Mouse (Mus musculus) heart, adult 10 weeks (tissue): Measurements from ENCODE around the gene Ptpn6. TPM values are rescaled to one million over a fixed set of nuclear protein-coding genes. Genes with fewer than 3 reads are reported as not detected.

ENCODE experiments used
- polyA plus RNA-seq: library from polyadenylated mRNA; stranded (reverse); fragments of 350-450 nt; fragmentation: Illumina TruSeq; extraction: RNeasy Lipid Tissue Mini Kit (QIAGEN cat#74804); gene quantifications from one replicate; pipeline ENCODE4 v1.2.3, GENCODE M21; 2014; ENCODE audit warnings: low read depth, low replicate concordance

Ptpn6 gene
- polyA plus RNA-seq, result 4.0 TPM

GRCm38 (mm10) chr6:124738511-124739023 is at the start of gene Ptpn6:
Gene Ptpn6, minus strand, starts transcription at chr6:124738714.

DNA sequence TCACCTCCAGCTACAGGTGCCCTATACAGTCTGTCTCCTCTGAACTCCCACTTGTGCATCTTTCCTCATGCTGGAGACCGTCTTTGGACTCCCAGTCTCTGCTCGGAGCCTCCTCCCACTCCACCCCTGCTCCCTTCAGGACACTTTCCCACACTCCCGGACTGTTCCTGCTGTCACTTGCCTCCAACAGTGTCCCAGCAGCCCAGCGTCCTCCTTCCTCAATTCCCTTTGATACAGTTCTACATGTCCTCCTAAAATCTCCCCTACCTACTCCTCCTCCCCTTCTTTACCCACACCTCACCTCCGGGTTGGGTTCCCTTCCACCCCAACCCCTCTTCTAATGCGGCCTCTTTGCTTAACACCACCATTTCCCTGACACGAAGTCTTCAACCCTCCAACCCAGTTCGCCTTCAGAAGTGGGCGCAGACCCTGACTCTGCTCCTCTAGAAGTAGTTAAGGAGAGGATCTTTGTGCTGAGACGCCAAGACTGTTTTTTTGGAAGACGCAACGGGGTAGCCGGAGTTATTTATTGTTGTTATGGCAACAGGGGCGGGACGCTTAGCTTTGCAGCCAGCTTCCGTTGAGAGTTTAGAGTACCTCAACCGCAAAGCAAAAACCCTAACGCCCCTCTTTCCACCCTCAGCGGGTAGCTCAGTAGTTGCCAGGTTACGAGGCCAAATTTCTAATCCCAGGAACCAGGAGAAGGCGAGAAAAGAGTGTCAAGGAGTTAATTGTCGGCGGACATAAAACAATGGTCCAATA is 40.9 kb upstream of the Ptpn6 start, which contains the start of gene Lrrc23:
Gene Lrrc23 (minus strand): TSS at position 506 of the 762 bp plus-strand sequence.

DNA sequence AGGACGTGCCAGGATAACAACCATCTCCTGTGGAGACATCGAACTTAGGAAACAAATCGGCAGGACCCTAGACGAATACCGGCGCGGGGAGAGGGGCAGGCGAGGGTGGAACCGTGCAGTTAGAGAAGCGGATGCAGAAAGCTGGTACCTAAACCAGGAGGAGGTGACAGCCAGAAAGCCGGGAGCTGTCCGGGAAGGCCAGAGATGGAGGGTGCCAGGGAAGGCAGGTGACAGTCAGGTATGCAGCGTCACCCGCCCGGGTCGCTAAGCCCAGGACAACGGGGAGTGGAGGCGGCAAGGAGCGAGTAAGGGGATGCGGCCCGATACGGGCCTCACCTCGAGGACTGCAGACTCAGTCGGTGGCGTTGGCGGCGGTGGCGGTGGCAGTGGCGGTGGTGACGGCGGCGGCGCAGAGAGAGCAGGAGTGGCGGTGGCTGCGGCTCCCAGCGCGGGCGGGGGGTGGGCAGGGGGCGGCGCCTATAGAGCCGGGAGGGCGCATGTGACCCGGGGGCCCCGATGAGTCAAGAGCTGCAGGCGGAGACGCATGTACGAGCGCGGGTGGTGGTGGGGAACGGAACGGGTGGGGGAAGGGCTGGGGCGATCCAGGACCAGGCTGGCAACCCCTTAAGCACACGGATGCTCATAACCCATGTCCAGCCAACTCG is 30.7 kb upstream of the Ptpn6 start, which contains the start of gene Eno2:
Gene Eno2 (minus strand): TSS at position 573 of the 665 bp plus-strand sequence.

GRCm38 (mm10) chr6:124755831-124756595 is 17.5 kb upstream of the Ptpn6 start, which contains the start of the genes Gm45234 and Atn1:
Gene Gm45234, minus strand, starts transcription at chr6:124756021.
Gene Atn1, minus strand, starts transcription at chr6:124756524.

DNA sequence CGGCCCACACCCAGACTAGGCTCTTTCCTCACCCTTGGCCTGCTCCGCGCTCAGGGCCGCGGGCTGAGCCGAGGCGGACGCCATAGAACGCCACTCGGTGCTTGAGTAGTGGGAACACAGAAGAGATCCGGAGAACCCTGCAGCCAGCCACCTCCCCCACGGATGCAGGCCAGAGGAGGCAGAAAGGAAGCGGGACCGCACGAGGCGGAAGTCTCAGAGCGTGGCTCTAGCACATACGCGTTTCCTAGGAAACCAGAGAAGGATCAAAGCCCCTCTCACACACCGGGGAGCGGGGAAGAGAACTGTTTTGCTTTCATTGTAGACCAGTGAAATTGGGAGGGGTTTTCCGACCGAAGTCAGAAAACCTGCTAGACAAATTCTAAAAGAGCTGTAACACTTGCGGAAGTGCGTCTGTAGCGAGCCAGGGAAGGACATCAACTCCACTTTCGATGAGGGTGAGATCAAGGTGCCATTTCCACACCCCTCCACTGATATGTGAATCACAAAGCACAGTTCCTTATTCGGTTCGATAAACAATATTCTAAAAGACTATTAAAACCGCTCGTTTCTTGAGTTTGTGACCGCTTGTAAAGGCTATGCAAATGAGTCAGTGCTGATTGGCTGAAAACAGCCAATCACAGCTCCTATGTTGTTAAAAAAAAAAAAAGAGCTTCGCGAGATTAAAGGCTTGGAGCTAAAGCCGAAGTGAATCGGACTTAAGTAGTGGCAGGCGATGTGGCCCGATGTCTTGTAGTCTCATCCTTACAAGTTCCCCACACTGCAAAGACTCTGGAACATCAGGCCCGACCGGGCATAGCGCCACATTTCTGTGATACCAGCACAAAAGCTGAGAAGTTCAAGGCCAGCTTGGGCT is 2.6 kb upstream of the Ptpn6 start, which contains the start of gene Grcc10:
Gene Grcc10 (minus strand): TSS at position 487 of the 874 bp plus-strand sequence.

GRCm38 (mm10) chr6:124711824-124712782 is 26.4 kb downstream of the Ptpn6 start, which contains the start of the genes Emg1 and Phb2:
Gene Emg1, minus strand, starts transcription at chr6:124712178.
Gene Phb2, plus strand, starts transcription at chr6:124712336.

Other genes starting within 250 kb of the Ptpn6 start
- gene C1rl, start 245.6 kb downstream of the Ptpn6 start, polyA plus RNA-seq, result 1.6 TPM
- 18.0 TPM for gene C1ra, start 226.3 kb downstream of the Ptpn6 start, polyA plus RNA-seq
- 35.1 TPM for gene C1s1, start 196.4 kb downstream of the Ptpn6 start, polyA plus RNA-seq
- not detected for gene C1rb, start 168.4 kb downstream of the Ptpn6 start, polyA plus RNA-seq
- not detected for gene C1s2, start 102.6 kb downstream of the Ptpn6 start, polyA plus RNA-seq
- 38.0 TPM for gene Lpcat3, start 75.7 kb downstream of the Ptpn6 start, polyA plus RNA-seq
- gene Emg1, start 26.5 kb downstream of the Ptpn6 start, polyA plus RNA-seq, result 95.4 TPM
- gene Phb2, start 26.4 kb downstream of the Ptpn6 start, polyA plus RNA-seq, result 219 TPM
- 240 TPM for gene Grcc10, start 2.7 kb upstream of the Ptpn6 start, polyA plus RNA-seq
- not detected for gene Gm45234, start 17.3 kb upstream of the Ptpn6 start, polyA plus RNA-seq
- 24.6 TPM for gene Atn1, start 17.8 kb upstream of the Ptpn6 start, polyA plus RNA-seq
- gene Eno2, start 31.0 kb upstream of the Ptpn6 start, polyA plus RNA-seq, result 1.6 TPM
- 2.5 TPM for gene Lrrc23, start 41.0 kb upstream of the Ptpn6 start, polyA plus RNA-seq
- 3.0 TPM for gene Spsb2, start 69.9 kb upstream of the Ptpn6 start, polyA plus RNA-seq
- 811 TPM for gene Tpi1, start 75.6 kb upstream of the Ptpn6 start, polyA plus RNA-seq
- gene Usp5, start 90.8 kb upstream of the Ptpn6 start, polyA plus RNA-seq, result 65.2 TPM
- 0.58 TPM for gene Cdca3, start 90.8 kb upstream of the Ptpn6 start, polyA plus RNA-seq
- gene Gnb3, start 101.6 kb upstream of the Ptpn6 start, polyA plus RNA-seq, result 11.1 TPM
- 17.8 TPM for gene P3h3, start 119.0 kb upstream of the Ptpn6 start, polyA plus RNA-seq
- gene Gpr162, start 125.3 kb upstream of the Ptpn6 start, polyA plus RNA-seq, result 1.1 TPM
- gene Cd4, start 149.5 kb upstream of the Ptpn6 start, polyA plus RNA-seq, result 0.42 TPM
- gene Lag3, start 173.0 kb upstream of the Ptpn6 start, polyA plus RNA-seq, result 1.6 TPM
- 217 TPM for gene Ptms, start 181.4 kb upstream of the Ptpn6 start, polyA plus RNA-seq
- 190 TPM for gene Mlf2, start 192.7 kb upstream of the Ptpn6 start, polyA plus RNA-seq
- 103 TPM for gene Cops7a, start 226.8 kb upstream of the Ptpn6 start, polyA plus RNA-seq